Mouse (Mus musculus) heart, postnatal 14 days (tissue): ENCODE measurements around the gene Platr25. TPM values are rescaled to one million over a fixed set of nuclear protein-coding genes. Genes with fewer than 3 reads are reported as not detected.
"Not testable (repeated sequence)": the region's sequence is repeated elsewhere in the genome, so short reads cannot be mapped to it uniquely, and the experiment has no call there.

Experiments
- DNase-seq, 2 experiments: peaks; one replicate each; pipeline ENCODE4 v3.0.0; 2021 to 2022
- intact Hi-C: fragments of 180-260 bp; cut with DNase I; formaldehyde crosslinking; loops from one replicate; pipeline ENCODE4 v1.15.1; 2025
- long read RNA-seq, 2 experiments: library from polyadenylated mRNA; stranded (forward); transcript quantifications; one replicate each; pipeline ENCODE4 v2.0.0; 2021
- total RNA-seq, 2 experiments: library from RNA; stranded (reverse); gene quantifications; 2 replicates each; pipeline ENCODE4 v1.2.3; 2021

Platr25 gene
- total RNA-seq = 1 to 10 TPM; 3.0 to 4.0 TPM
- long read RNA-seq, experiment 1, partial matches to known transcripts = 0 of 1 reads
- long read RNA-seq, experiment 1, other reads (novel, unspliced or antisense) = 0 of 1 reads
- long read RNA-seq, experiment 2, partial matches to known transcripts = 0 of 1 reads
- long read RNA-seq, experiment 2, other reads (novel, unspliced or antisense) = 0 of 1 reads

DNA sequence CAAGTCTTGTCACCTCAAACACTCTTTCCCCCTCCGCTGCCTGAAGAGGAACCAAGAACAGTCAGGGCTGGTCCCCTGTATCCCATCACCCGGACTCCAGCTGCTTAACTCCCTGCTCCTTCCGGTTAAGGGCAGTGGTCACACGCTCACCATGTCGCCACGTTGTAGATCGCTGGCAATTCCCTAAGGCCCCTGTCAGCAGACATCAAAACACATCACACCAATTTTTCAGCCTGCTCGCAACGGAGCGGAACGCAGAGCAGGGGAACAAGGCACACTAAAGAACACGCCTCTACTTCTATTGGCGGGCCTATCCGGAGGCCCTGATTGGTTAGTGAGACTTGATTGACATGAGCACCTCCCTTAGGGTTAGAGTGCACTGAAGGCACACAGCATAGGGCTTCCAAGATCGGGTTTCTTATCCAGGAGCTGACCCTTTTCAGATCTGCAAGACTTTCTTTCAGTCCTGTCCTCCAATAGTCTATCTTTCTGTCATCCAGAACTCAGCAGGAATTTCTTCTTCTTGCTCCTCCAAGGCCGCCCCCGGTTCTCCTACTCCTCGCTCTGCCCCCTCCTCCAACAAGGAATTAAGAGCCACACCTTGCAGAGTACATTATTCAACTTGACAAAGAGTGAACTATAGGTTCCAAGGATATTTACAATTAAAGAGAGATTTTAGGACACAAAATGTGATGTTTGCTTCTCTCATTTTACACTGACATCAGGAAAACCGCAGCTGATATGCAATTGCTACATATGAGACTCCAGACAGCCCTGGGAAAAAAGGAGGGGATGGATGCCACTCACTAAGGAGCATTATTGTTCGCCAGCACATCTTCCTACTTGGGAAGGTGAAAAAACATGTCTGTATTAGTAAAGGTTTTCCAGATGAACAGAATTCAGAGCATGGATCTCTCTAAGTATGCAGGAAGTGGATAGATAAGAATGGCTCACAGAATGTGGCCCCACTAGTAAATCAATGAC is at the start of gene Platr25:
Gene Platr25 (minus strand): TSS at position 278 of the 984 bp plus-strand sequence.
- intact Hi-C loops = loop anchor here (10.0 kb wide), 2 partner anchors 136 to 574 kb away; partner anchors contain the start of gene 6720489N17Rik
- DNase-seq = peak; percentile 40 to 59

DNA sequence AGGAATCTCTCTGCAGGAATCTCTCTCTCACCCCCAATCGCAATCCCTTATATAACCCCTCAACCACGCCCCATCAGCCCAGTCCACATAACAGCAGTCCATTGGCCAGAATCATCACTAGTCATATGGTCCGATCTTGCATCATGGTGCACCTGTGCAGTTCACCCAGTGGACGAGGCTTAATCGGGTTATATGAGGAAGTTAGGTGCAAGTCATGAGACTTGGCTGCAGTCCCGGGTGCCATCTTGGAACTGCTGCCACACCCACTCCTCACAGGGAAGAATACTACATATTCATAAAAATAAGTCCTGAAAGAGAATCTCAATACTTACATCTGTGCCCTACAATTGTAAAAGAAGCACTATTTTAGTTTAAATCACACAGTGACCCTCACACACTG is 47.5 kb upstream of the Platr25 start:
- DNase-seq, intact Hi-C loops: not testable (repeated sequence)

DNA sequence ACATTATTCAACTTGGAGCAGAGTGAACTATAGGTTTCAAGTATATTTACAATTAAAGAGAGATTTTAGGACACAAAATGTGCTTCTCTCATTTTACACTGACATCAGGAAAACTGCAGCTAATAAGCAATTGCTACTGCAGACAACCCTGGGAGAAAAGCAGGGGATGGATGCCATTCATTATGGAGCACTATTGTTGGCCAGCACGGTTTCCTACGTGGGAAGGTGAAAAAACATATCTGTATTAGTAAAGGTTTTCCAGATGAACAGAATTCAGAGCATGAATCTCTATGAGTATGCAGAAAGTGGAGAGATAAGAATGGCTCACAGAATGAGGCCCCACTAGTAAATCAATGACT is 25.6 kb upstream of the Platr25 start:
- intact Hi-C loops, DNase-seq: not testable (repeated sequence)

DNA sequence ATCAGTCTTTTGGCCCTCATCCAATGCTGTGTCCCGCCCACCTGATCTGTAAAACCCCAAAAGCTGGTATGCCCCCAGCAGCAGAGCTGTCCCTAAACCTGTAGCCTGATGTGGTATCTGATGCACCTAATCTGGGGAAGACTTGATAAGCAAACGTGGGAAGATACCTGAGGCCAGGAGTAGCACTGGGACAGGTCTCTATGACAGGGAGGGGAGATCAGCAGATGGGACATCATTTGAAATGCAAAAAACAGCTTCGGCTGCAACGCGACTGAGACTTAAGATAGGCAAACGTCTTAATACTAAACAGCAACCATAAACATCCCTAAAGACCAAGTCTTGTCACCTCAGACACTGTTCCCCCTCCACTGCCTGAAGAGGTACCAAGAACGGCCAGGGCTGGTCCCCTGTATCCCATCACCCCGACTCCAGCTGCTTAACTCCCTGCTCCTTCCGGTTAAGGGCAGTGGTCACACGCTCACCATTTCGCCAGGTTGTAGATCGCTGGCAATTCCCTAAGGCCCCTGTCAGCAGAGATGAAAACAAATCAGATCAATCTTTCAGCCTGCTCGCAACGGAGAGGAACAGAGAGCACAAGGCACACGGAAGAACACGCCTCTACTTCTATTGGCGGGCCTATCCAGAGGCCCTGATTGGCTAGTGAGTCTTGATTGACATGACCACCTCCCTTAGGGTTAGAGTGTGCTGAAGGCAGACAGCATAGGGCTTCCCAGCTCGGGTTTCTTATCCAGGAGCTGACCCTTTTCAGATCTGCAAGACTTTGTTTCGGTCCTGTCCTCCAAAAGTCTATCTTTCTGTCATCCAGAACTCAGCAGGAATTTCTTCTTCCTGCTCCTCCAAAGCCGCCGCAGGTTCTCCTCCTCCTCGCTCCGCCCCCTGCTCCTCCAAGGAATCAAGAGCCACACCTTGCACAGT is 25.0 kb upstream of the Platr25 start, which contains the start of gene Gm5141:
Gene Gm5141 (minus strand): TSS at position 610 of the 936 bp plus-strand sequence.
- peak; percentile 19 to 39 for DNase-seq
- intact Hi-C loops = not testable (repeated sequence)

DNA sequence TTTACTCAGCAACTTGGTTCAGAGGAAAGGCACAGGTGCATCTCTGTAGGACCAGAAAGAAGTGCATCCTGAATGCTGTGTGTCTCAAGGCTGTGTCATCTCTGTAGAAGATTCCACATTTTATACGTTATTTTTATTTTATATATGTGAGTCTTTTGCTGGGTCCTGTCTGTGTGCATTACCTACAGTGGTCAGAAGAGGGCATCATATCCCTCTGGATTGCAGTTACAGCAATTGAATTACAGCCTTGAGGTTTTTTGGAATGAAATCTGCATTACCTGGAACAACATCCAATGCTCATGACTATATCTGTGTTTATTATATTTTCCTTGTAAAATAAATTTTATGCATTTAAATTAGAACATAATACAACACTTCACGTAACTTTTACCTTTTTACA is 3.3 kb upstream of the Platr25 start:
- peak; percentile 9 to 53 for DNase-seq
- intact Hi-C loops = loop anchor here (2.0 to 10.0 kb wide), 3 partner anchors 91 to 571 kb away; partner anchors contain the start of gene 6720489N17Rik

DNA sequence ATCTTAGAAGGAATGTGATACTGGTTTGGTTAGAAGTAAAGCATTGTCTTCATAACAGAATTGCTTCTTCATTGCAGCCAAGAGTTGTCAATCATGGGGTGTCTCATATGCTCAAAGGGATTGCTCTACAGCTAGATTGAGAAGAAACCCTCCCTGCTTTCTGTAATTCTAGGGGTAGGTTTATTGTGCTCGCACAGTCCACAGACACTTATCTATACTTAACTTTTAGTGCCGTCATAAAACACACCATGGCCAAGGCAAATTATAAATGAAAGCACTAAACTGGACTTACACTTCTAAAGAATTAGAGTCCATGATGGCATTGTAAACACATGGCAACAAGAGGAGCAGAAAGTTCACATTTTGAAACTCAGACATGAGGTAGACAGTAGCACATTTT is 27.2 kb downstream of the Platr25 start:
- intact Hi-C loops = no loop called here
- DNase-seq = no peak

DNA sequence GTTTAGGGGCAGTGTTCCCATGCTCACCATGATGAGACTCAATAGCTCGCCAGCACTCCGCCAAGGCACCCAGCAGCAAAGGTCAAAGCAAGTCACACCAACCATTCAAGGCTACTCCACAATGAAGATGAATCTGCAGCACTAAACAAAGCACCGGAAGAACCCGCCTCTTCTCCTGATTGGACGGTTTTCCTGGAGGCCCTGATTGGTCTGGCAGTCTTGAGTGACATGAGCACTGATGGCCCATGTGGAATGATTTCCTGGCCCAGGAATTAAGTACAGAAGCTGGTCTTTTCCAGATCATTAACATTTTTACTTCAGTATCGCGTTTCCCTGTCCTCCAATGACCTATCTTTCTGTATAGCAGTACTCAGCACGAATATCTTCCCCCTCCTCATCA is 47.9 kb downstream of the Platr25 start:
- intact Hi-C loops, DNase-seq: not testable (repeated sequence)

DNA sequence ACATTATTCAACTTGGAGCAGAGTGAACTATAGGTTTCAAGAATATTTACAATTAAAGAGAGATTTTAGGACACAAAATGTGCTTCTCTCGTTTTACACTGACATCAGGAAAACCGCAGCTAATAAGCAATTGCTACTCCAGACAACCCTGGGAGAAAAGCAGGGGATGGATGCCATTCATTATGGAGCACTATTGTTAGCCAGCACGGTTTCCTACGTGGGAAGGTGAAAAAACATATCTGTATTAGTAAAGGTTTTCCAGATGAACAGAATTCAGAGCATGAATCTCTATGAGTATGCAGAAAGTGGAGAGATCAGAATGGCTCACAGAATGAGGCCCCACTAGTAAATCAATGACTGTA is 75.2 kb downstream of the Platr25 start:
- DNase-seq, intact Hi-C loops: not testable (repeated sequence)

DNA sequence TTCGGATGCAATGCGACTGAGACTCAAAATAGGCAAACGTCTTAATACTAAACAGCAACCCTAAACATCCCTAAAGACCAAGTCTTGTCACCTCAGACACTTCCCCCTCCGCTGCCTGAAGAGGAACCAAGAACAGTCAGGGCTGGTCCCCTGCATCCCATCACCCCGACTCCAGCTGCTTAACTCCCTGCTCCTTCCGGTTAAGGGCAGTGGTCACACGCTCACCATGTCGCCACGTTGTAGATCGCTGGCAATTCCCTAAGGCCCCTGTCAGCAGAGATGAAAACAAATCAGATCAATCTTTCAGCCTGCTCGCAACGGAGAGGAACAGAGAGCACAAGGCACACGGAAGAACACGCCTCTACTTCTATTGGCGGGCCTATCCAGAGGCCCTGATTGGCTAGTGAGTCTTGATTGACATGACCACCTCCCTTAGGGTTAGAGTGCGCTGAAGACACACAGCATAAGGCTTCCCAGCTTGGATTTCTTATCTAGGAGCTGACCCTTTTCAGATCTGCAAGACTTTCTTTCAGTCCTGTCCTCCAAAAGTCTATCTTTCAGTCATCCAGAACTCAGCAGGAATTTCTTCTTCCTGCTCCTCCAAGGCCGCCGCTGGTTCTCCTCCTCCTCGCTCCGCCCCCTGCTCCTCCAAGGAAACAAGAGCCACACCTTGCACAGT is 75.8 kb downstream of the Platr25 start:
- intact Hi-C loops = not testable (repeated sequence)
- DNase-seq = peak; percentile 22 to 39

DNA sequence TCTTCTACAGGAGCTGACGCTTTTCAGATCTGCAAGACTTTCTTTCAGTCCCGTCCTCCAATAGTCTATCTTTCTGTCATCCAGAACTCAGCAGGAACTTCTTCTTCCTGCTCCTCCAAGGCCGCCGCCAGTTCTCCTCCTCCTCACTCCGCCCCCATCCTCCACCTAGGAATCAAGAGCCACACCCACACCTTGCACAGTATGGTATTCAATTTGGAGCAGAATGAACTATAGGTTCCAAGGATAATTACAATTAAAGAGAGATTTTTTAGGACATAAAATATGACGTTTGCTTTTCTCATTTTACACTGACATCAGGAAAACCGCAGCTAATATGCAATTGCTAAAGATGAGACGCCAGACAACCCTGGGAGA is 107.2 kb downstream of the Platr25 start:
- intact Hi-C loops = no loop called here
- no peak for DNase-seq

DNA sequence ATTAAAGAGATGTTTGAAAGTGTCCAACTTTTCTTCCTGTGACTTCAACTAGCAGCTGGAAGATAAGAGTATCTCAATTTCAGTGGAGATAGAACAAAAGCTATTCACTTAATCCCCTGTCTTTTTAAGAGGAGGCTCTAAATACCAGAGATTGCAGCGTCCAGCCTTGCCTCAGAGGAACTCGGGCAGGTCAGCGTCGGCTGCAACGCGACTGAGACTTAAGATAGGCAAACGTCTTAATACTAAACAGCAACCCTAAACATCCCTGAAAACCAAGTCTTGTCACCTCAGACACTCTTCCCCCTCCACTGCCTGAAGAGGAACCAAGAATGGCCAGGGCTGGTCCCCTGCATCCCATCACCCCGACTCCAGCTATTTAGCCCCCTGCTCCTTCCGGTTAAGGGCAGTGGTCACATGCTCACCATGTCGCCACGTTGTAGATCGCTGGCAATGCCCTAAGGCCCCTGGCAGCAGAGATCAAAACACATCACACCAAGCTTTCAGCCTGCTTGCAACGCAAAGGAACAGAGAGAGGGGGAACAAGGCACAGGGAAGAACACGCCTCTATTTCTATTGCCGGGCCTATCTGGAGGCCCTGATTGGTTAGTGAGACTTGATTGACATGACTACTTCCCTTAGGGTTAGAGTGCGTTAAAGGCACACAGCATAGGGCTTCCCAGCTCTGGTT is 107.7 kb downstream of the Platr25 start:
- DNase-seq = peak; percentile 58 to 73
- intact Hi-C loops = not testable (repeated sequence)

DNA sequence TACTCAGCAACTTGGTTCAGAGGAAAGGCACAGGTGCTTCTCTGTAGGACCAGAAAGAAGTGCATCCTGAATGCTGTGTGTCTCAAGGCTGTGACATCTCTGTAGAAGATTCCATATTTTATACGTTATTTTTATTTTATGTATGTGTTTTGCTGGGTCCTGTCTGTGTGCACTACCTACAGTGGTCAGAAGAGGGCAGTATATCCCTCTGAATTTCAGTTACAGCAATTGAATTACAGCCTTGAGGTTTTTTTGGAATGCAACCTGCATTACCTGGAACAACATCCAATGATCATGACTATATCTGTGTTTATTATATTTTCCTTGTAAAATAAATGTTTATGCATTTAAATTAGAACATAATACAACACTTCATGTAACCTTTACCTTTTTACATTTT is 133.4 kb downstream of the Platr25 start:
- intact Hi-C loops = loop anchor here (10.0 kb wide), 1 partner anchor 138 kb away; the partner anchor contains the start of gene Platr25
- DNase-seq = peak; percentile 9 to 46

DNA sequence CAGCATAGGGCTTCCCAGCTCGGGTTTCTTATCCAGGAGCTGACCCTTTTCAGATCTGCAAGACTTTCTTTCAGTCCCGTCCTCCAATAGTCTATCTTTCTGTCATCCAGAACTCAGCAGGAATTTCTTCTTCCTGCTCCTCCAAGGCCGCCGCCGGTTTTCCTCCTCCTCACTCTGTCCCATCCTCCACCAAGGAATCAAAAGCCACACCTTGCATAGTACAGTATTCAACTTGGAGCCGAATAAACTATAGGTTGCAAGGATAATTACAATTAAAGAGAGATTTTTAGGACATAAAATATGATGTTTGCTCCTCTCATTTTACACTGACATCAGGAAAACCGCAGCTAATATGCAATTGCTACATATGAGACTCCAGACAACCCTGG is 136.2 kb downstream of the Platr25 start:
- DNase-seq = not testable (repeated sequence)
- intact Hi-C loops = loop anchor here (2.0 to 10.0 kb wide), 2 partner anchors 141 to 233 kb away; partner anchors contain the start of gene Platr25

DNA sequence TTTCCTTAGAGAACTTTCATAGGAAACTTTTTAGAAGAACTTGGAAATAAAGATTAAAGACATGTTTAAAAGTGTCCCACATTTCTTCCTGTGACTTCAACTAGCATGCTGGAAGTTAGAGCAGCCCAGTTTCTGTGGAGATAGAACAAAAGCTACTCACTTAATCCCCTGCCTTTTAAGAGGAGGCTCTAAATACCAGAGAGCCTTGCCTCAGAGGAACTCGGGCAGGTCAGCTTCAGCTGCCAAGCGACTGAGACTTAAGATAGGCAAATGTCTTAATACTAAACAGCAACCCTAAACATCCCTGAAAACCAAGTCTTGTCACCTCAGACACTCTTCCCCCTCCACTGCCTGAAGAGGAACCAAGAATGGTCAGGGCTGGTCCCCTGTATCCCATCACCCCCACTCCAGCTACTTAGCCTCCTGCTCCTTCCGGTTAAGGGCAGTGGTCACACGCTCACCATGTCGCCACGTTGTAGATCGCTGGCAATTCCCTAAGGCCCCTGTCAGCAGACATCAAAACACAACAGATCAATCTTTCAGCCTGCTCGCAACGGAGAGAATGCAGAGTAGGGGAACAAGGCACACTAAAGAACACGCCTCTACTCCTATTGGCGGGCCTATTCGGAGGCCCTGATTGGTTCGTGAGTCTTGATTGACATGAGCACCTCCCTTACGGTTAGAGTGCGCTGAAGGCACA is 136.8 kb downstream of the Platr25 start, which contains the start of gene 6720489N17Rik:
Gene 6720489N17Rik (minus strand): TSS at position 606 of the 700 bp plus-strand sequence.
- DNase-seq = peak; percentile 71 to 79
- intact Hi-C loops = loop anchor here (2.0 to 10.0 kb wide), 2 partner anchors 141 to 233 kb away; partner anchors contain the start of gene Platr25
